Mouse (Mus musculus) cortical plate, adult 2 months (tissue): Measurements from ENCODE around the gene Syne1. TPM values are rescaled to one million over a fixed set of nuclear protein-coding genes. Genes with fewer than 3 reads are reported as not detected.

Source experiments
- H3K27ac ChIP-seq: fragments of 200-500 bp; 2 replicates; pipeline ENCODE4 v1.5.1; 2012; ENCODE audit warnings: low read length, control low read depth, inconsistent platforms; ENCODE audit not compliant: insufficient read depth
- H3K4me1 ChIP-seq: fragments of 200-500 bp; 2 replicates; pipeline ENCODE4 v1.6.1; 2011; ENCODE audit warnings: low read length; ENCODE audit not compliant: control insufficient read depth, insufficient read depth
- H3K4me3 ChIP-seq: fragments of 200-500 bp; 2 replicates; pipeline ENCODE4 v1.5.1; 2011; ENCODE audit warnings: mild to moderate bottlenecking, low read length, control low read depth; ENCODE audit not compliant: insufficient read depth
- CTCF ChIP-seq: fragments of 200-500 bp; IDR thresholded peaks from 2 replicates; pipeline ENCODE4 v1.5.1; 2011; ENCODE audit warnings: mild to moderate bottlenecking, control low read depth, low read length; ENCODE audit not compliant: insufficient read depth; ENCODE audit errors: extremely low read depth
- POLR2A ChIP-seq: fragments of 200-500 bp; IDR thresholded peaks from 2 replicates; pipeline ENCODE4 v1.6.1; 2011; ENCODE audit warnings: mild to moderate bottlenecking, low read length, control low read depth; ENCODE audit not compliant: insufficient read depth; ENCODE audit errors: extremely low read depth
- polyA plus RNA-seq: library from polyadenylated mRNA; depleted of rRNA; stranded (reverse); fragments of >200 nt; gene quantifications from 2 replicates; pipeline ENCODE4 v1.2.3, GENCODE M21; 2012

Gene Syne1
- polyA plus RNA-seq, 1 experiment = 165 TPM

DNA sequence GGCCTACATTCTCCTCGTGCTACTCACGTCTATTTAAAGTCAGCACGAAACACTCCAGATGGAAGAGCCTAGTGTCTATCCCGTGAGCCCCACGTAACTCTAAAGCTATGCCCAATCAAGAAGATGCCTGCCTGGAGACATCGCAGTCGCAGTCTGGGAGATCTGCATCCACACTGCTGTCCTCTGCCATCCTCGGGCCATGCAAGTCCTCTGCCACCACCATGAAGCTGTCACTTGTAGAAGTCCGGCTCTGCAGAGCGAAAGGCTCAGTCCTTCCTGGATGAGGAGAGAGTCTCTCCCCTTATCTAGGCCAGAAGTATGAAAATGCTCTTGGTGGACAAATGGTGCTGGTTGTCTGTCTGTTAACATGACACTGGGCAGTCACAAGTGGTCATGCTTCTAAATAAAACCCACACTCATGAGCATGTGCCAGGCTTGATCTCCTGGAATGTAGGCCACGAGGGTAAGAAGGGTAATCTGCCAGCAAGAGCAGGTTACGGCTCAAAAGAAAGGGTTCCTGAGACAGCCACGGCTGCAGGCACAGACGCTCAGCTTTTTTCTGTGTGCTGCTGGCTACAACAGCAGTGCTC, 482.5 kb downstream of the Syne1 start, which contains the start of gene Gm10097:
TSS of gene Gm10097 (plus strand) at position 517 of the 590 bp plus-strand sequence.
- Histone ChIP-seq H3K4me3 (no peak within 1 kb of the TSS), H3K4me1 (0 out of 2 replicates have a peak, but pooled peaks cover 1% of the 10 kb centered on the region), H3K27ac (no peak within 1 kb of the TSS)
- no peak for TF ChIP-seq POLR2A
- no peak for TF ChIP-seq CTCF

GRCm38 (mm10) chr10:5067113-5067512, 484.2 kb downstream of the Syne1 start:
- TF ChIP-seq CTCF (no peak), POLR2A (no peak)
- no peak overlapping the region for H3K27ac ChIP-seq
- no peak overlapping the region for H3K4me3 ChIP-seq
- H3K4me1 ChIP-seq = 0 out of 2 replicates have a peak, but pooled peaks cover 1% of the 10 kb centered on the region

- TF ChIP-seq CTCF (no peak), POLR2A (no peak)
- Histone ChIP-seq H3K27ac (no peak overlapping the region), H3K4me3 (no peak overlapping the region), H3K4me1 (no peaks in the 10 kb centered on the region; the same call in 1 of the 2 replicates)
Observed at GRCm38 (mm10) chr10:5059983-5060382, 491.3 kb downstream of the Syne1 start.

- TF ChIP-seq POLR2A (no peak), CTCF (no peak)
- Histone ChIP-seq H3K4me3 (no peak overlapping the region), H3K27ac (no peak overlapping the region), H3K4me1 (no peaks in the 10 kb centered on the region; the same call in 1 of the 2 replicates)
Observed at GRCm38 (mm10) chr10:5058876-5059275, 492.4 kb downstream of the Syne1 start.

DNA sequence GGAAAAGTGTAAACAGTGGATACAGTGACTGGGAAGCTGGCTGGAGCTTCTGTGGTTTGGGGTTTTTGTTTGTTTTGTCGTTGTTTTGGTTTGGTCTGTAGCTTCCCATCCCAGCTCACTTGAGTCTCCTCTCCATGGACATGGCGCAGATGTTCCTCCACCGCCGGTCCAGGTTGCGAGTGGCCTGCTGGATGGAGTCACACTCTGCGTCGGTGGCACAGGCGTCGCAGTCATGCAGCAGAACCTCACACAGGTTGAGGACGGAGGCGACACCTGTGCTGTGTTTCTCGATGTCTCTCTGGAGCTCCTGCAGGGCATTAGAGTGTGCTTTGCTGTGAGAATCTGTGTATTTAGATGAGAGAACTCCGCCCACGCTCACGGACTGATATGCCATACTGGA, 493.6 kb downstream of the Syne1 start:
- H3K27ac ChIP-seq = no peak overlapping the region

DNA sequence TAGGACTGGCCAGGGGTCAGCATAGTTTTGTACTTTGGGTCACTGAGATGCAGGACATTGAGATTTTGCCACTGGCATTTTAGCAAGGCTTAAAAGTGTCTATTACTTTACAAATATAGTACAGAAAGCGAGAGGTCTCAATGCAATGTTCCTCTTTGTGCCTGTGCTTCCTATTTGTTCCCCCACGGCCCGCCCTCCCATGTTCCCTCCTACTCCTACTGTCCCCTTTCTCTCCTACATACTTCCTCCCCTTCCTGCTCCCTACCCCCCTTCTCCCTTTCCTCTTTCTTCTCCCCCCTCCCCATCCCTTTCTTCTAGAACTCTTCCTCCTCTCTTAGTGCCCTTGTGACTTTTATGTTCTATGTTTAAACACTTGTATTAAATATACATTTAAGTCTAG, 494.3 kb downstream of the Syne1 start:
- Histone ChIP-seq H3K4me1 (no peaks in the 10 kb centered on the region; the same call in 1 of the 2 replicates), H3K4me3 (no peak overlapping the region), H3K27ac (no peak overlapping the region)
- TF ChIP-seq POLR2A (no peak), CTCF (no peak)

More for the DNA sequence above, 493.6 kb downstream of the Syne1 start:
- no peak overlapping the region for H3K4me3 ChIP-seq
- TF ChIP-seq POLR2A (no peak), CTCF (no peak)
- H3K4me1 ChIP-seq = no peaks in the 10 kb centered on the region; the same call in 1 of the 2 replicates

GRCm38 (mm10) chr10:5056243-5056735, 495.0 kb downstream of the Syne1 start:
- TF ChIP-seq CTCF (no peak), POLR2A (no peak)
- Histone ChIP-seq H3K4me3 (no peak overlapping the region), H3K4me1 (no peaks in the 10 kb centered on the region; the same call in 1 of the 2 replicates), H3K27ac (no peak overlapping the region)

DNA sequence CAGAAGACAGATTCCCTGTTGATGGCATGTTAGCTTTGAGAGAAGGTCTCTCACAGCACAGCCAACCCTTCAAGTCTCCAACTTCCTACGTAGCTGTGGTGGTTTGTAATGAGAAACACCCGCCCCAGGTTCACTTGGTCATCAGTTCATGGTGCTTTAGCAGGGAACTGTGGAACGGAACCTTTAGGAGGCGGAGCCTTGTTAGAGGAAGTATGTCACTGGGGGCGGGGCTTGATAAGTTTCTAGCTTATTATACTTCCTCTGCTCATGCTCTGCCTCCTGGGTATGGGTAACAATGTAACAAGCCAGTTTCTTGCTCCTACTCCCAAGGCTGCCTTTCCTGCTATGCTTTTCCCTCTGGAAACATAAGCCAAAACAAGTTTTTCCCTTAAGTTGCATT, 505.6 kb downstream of the Syne1 start:
- no peaks in the 10 kb centered on the region for H3K4me1 ChIP-seq
- H3K4me3 ChIP-seq = no peak overlapping the region
- TF ChIP-seq POLR2A = no peak
- TF ChIP-seq CTCF = no peak
- H3K27ac ChIP-seq = no peak overlapping the region

DNA sequence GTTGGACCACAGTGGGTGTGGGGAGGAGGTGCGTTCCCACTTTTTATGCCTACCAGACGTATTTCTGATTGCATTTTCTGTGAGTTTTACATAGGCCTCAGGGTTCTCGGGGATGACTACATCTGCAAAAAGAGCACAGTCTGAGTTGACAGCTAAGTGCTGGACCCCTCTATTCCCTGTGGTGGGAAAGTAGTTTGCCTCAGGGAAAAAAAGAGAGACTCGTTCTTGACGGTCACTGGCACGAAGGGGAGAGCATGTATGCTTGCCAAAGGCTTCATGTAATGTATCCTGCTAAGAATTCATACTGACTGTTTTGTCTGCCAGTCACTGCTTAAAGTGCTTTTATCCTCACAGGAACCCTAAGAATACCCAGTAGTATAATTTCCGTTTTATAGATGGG, 506.1 kb downstream of the Syne1 start:
- Histone ChIP-seq H3K4me1 (no peaks in the 10 kb centered on the region), H3K27ac (no peak overlapping the region), H3K4me3 (no peak overlapping the region)
- no peak for TF ChIP-seq POLR2A
- TF ChIP-seq CTCF = no peak

- no peak overlapping the region for H3K27ac ChIP-seq
- TF ChIP-seq CTCF (no peak), POLR2A (no peak)
- H3K4me1 ChIP-seq = no peaks in the 10 kb centered on the region
- H3K4me3 ChIP-seq = no peak overlapping the region
Observed at GRCm38 (mm10) chr10:5044481-5044880, 506.8 kb downstream of the Syne1 start.
